In genomic region chr17:46875626-46876025, GRCm38 (mm10) we compare ENCODE assay signal across 15 mouse cellular contexts. TPM values are rescaled to one million over a fixed set of nuclear protein-coding genes. Genes with fewer than 3 reads are reported as not detected.
A peak's percentile ranks its signal among the peaks of the same experiment; 100 is the strongest.
DNase-seq lines count a peak whose midpoint lies in the region; TF ChIP-seq lines count a peak whose summit lies in the region.
"Had no signal": no experiment of that assay in that cellular context is flagged by ENCODE, and none has a peak within 500 bp of the region (broad histone marks: within the 10 kb centered on the region; RNA-seq: fewer than 3 reads in every experiment).

No protein-coding gene starts in this region.

- 68% methylated on average over 3 of the region's 3 CpGs for WGBS in embryonic facial prominence, embryonic 10.5 days

- TF ChIP-seq CTCF in left cerebral cortex, adult 2 months (IDR thresholded peaks at IDR 0.05), result peak; percentile 34
- peak; percentile 58 for TF ChIP-seq CTCF in E14TG2a.4 (conservative IDR thresholded peaks at IDR 0.05; ENCODE audit: low read length)

- H3K27ac ChIP-seq in left cerebral cortex, adult 2 months, result no peak overlapping the region
- H3K27ac ChIP-seq in embryonic facial prominence, embryonic 10.5 days (replicated peaks), result no peak overlapping the region
- H3K27ac ChIP-seq: forebrain, embryonic 12.5 days; heart, embryonic 13.5 days; hindbrain, embryonic 12.5 days had no signal

- 0 out of 2 replicates have a peak, but pooled peaks cover 2% of the 10 kb centered on the region for H3K36me3 ChIP-seq in E14TG2a.4 (ENCODE audit: insufficient read depth, low read length)
- H3K36me3 ChIP-seq in embryonic facial prominence, embryonic 10.5 days (replicated peaks), result no peaks in the 10 kb centered on the region
- H3K36me3 ChIP-seq: forebrain, embryonic 12.5 days; heart, embryonic 13.5 days; hindbrain, embryonic 12.5 days; liver, embryonic 13.5 days had no signal

- no peaks in the 10 kb centered on the region for H3K9me3 ChIP-seq in E14TG2a.4 (ENCODE audit: low read length)
- H3K9me3 ChIP-seq in embryonic facial prominence, embryonic 10.5 days, result no peaks in the 10 kb centered on the region
- H3K9me3 ChIP-seq: forebrain, embryonic 12.5 days; heart, embryonic 13.5 days; hindbrain, embryonic 12.5 days; liver, embryonic 13.5 days; megakaryocyte, embryonic 14.5 days had no signal

- H3K4me3 ChIP-seq in left cerebral cortex, adult 2 months, result no peak overlapping the region
- H3K4me3 ChIP-seq in E14TG2a.4 (replicated peaks; ENCODE audit: low read length), result no peak overlapping the region
- H3K4me3 ChIP-seq in embryonic facial prominence, embryonic 10.5 days, result no peak overlapping the region
- H3K4me3 ChIP-seq: forebrain, embryonic 12.5 days; heart, embryonic 13.5 days; hindbrain, embryonic 12.5 days; liver, embryonic 13.5 days; megakaryocyte, embryonic 14.5 days had no signal

- intact Hi-C loops in left cerebral cortex, adult 2 months (cut with DNase I), result no loop called here
- intact Hi-C loops in left cerebral cortex, postnatal 10 days (cut with DNase I), result no loop called here

- H3K4me1 ChIP-seq in E14TG2a.4 (replicated peaks; ENCODE audit: low read depth, low read length), result peaks cover 83% of the 10 kb centered on the region
- H3K4me1 ChIP-seq in embryonic facial prominence, embryonic 10.5 days, result peaks cover 37% of the 10 kb centered on the region

- no peak for DNase-seq in left cerebral cortex, adult 2 months (ENCODE audit: extremely low spot score in 1 of 2, low spot score in 2 of 2)
- DNase-seq in left cerebral cortex, postnatal 10 days (ENCODE audit: extremely low spot score in 1 of 2, low spot score in 2 of 2), result no peak
- DNase-seq in A20 (ENCODE audit: low read depth, low spot score), result peak; percentile 53
- peak; percentile 56 for DNase-seq in induced T-regulatory cell, adult 2 months (ENCODE audit: low read depth)
- DNase-seq in urinary bladder, adult 18-20 months (ENCODE audit: low spot score in 2 of 2), result no peak
- no peak for DNase-seq in embryonic facial prominence, embryonic 10.5 days (ENCODE audit: low spot score)
- DNase-seq: adrenal gland, postnatal 14 days; cerebellum, adult 9-11 months; gastrocnemius, postnatal 10 days; liver, embryonic 13.5 days had no signal

- no peaks in the 10 kb centered on the region for H3K27me3 ChIP-seq in E14TG2a.4 (ENCODE audit: insufficient read depth, low read length)
- no peaks in the 10 kb centered on the region for H3K27me3 ChIP-seq in embryonic facial prominence, embryonic 10.5 days (replicated peaks; ENCODE audit: low read depth, poor library complexity, severe bottlenecking)
- H3K27me3 ChIP-seq: forebrain, embryonic 12.5 days; heart, embryonic 13.5 days; hindbrain, embryonic 12.5 days; liver, embryonic 13.5 days; megakaryocyte, embryonic 14.5 days had no signal

RNA-seq across cellular contexts. Expression of gene Tbcc, which starts 14.9 kb away (rescaled TPM):
- total RNA-seq in left cerebral cortex, adult 2 months (2021), result 10 to 100 TPM; 30.9 to 35.3 TPM
- total RNA-seq in left cerebral cortex, postnatal 10 days (2021), result 10 to 100 TPM; 29.9 to 37.5 TPM
- polyA plus RNA-seq in embryonic facial prominence, embryonic 10.5 days (2016; fragmentation: Nextera tagmentation; extraction: Ambion mirVana), result 52.9 and 57.9 TPM in 2 replicates

RNA-seq across cellular contexts. Expression of gene Bicral, which starts 17.3 kb away (rescaled TPM):
- 10 to 100 TPM; 57.5 to 59.7 TPM for total RNA-seq in left cerebral cortex, adult 2 months (2021)
- 10 to 100 TPM; 36.5 to 36.6 TPM for total RNA-seq in left cerebral cortex, postnatal 10 days (2021)
- polyA plus RNA-seq in embryonic facial prominence, embryonic 10.5 days (2016; fragmentation: Nextera tagmentation; extraction: Ambion mirVana), result 3.0 and 4.4 TPM in 2 replicates

RNA-seq across cellular contexts. Expression of gene Prph2, which starts 34.6 kb away (rescaled TPM):
- total RNA-seq in left cerebral cortex, adult 2 months (2021), result not detected
- not detected for total RNA-seq in left cerebral cortex, postnatal 10 days (2021)
- not detected in 2 replicates for polyA plus RNA-seq in embryonic facial prominence, embryonic 10.5 days (2016; fragmentation: Nextera tagmentation; extraction: Ambion mirVana)
- total RNA-seq: adrenal gland, postnatal 14 days; gastrocnemius, postnatal 10 days had no signal
- polyA plus RNA-seq: forebrain, embryonic 12.5 days; heart, embryonic 13.5 days; hindbrain, embryonic 12.5 days; liver, embryonic 13.5 days had no signal

Comparison
In these comparisons a context has a peak if more than half of its experiments do, and no peak if none do; other contexts are left out.
1. DNase-seq: peak in A20 (single experiment) and induced T-regulatory cell, adult 2 months (single experiment); none in left cerebral cortex, adult 2 months (0 of 2), left cerebral cortex, postnatal 10 days (0 of 2), urinary bladder, adult 18-20 months (0 of 2) and embryonic facial prominence, embryonic 10.5 days (single experiment).